Mouse (Mus musculus): Measurements from ENCODE around the gene Fmnl1. TPM values are rescaled to one million over a fixed set of nuclear protein-coding genes. Genes with fewer than 3 reads are reported as not detected.
A peak's percentile ranks its signal among the peaks of the same experiment; 100 is the strongest.

Fmnl1 gene
- polyA plus RNA-seq (2014; fragmentation: Nextera tagmentation; extraction: Ambion mirVana) = 4.3 and 5.2 TPM in 2 replicates

GRCm38 (mm10) chr11:103170494-103171285 is at the start of gene Fmnl1:
Fmnl1 (plus strand) TSS chr11:103171107.
- ATAC-seq (ENCODE audit: low FRiP score, low TSS enrichment) (peak; percentile 80; the same call in 1 of the 2 replicates), DNase-seq (peak; percentile 85)
- Histone ChIP-seq H3K4me1 (ENCODE audit: control insufficient read depth, insufficient read depth, low read length) (peaks cover 17% of the 10 kb centered on the region), H3K9ac (replicated peaks; ENCODE audit: low read length) (peak within 1 kb of the TSS; percentile 75), H3K4me2 (ENCODE audit: low read length) (peak within 1 kb of the TSS; percentile 78), H3K9me3 (ENCODE audit: control insufficient read depth, low read length) (no peaks in the 10 kb centered on the region), H3K27me3 (ENCODE audit: control insufficient read depth, insufficient read depth, low read length) (peaks cover 17% of the 10 kb centered on the region), H3K36me3 (ENCODE audit: control insufficient read depth, insufficient read depth, low read length) (no peaks in the 10 kb centered on the region), H3K4me3 (replicated peaks; ENCODE audit: low read depth, low read length) (peak within 1 kb of the TSS; percentile 67), H3K27ac (replicated peaks; ENCODE audit: low read depth, low read length) (peak within 1 kb of the TSS; percentile 63)
- WGBS = under 1% methylated on average over 74 of the region's 84 CpGs

GRCm38 (mm10) chr11:103131701-103132575 is 39.0 kb upstream of the Fmnl1 start, which contains the start of gene Hexim2:
Hexim2 (plus strand) TSS chr11:103132429.
- DNase-seq (peak; percentile 77), ATAC-seq (ENCODE audit: low FRiP score, low TSS enrichment) (peak; percentile 61)
- peaks cover 38% of the 10 kb centered on the region for H3K4me1 ChIP-seq (ENCODE audit: control insufficient read depth, insufficient read depth, low read length)
- peak within 1 kb of the TSS; percentile 98 for H3K27ac ChIP-seq (replicated peaks; ENCODE audit: low read depth, low read length)
- peak within 1 kb of the TSS; percentile 96 for H3K4me3 ChIP-seq (replicated peaks; ENCODE audit: low read depth, low read length)
- no peaks in the 10 kb centered on the region for H3K9me3 ChIP-seq (ENCODE audit: control insufficient read depth, low read length)
- H3K4me2 ChIP-seq (ENCODE audit: low read length) = peak within 1 kb of the TSS; percentile 90
- H3K9ac ChIP-seq (replicated peaks; ENCODE audit: low read length) = peak within 1 kb of the TSS; percentile 100
- WGBS = under 1% methylated on average over 39 of the region's 39 CpGs
- H3K36me3 ChIP-seq (ENCODE audit: control insufficient read depth, insufficient read depth, low read length) = no peaks in the 10 kb centered on the region
- no peaks in the 10 kb centered on the region for H3K27me3 ChIP-seq (ENCODE audit: control insufficient read depth, insufficient read depth, low read length)

GRCm38 (mm10) chr11:103132576-103133455 is 38.1 kb upstream of the Fmnl1 start:
- DNase-seq (peak; percentile 100), ATAC-seq (ENCODE audit: low FRiP score, low TSS enrichment) (peak; percentile 93)
- Histone ChIP-seq H3K36me3 (ENCODE audit: control insufficient read depth, insufficient read depth, low read length) (no peaks in the 10 kb centered on the region), H3K27ac (replicated peaks; ENCODE audit: low read depth, low read length) (peak overlapping the region; percentile 98), H3K27me3 (ENCODE audit: control insufficient read depth, insufficient read depth, low read length) (no peaks in the 10 kb centered on the region), H3K9me3 (ENCODE audit: control insufficient read depth, low read length) (no peaks in the 10 kb centered on the region), H3K4me1 (ENCODE audit: control insufficient read depth, insufficient read depth, low read length) (peaks cover 38% of the 10 kb centered on the region), H3K4me3 (replicated peaks; ENCODE audit: low read depth, low read length) (peak overlapping the region; percentile 96), H3K4me2 (ENCODE audit: low read length) (peak overlapping the region; percentile 90), H3K9ac (replicated peaks; ENCODE audit: low read length) (peak overlapping the region; percentile 100)
- under 1% methylated on average over 58 of the region's 58 CpGs for WGBS

GRCm38 (mm10) chr11:103133456-103134185 is 37.3 kb upstream of the Fmnl1 start:
- ATAC-seq (ENCODE audit: low FRiP score, low TSS enrichment) (no peak), DNase-seq (no peak)
- Histone ChIP-seq H3K4me3 (replicated peaks; ENCODE audit: low read depth, low read length) (peak overlapping the region; percentile 28), H3K27ac (replicated peaks; ENCODE audit: low read depth, low read length) (peak overlapping the region; percentile 80), H3K4me2 (ENCODE audit: low read length) (peak overlapping the region; percentile 61), H3K36me3 (ENCODE audit: control insufficient read depth, insufficient read depth, low read length) (peaks cover 2% of the 10 kb centered on the region), H3K27me3 (ENCODE audit: control insufficient read depth, insufficient read depth, low read length) (no peaks in the 10 kb centered on the region), H3K9ac (replicated peaks; ENCODE audit: low read length) (peak overlapping the region; percentile 52), H3K4me1 (ENCODE audit: control insufficient read depth, insufficient read depth, low read length) (peaks cover 38% of the 10 kb centered on the region), H3K9me3 (ENCODE audit: control insufficient read depth, low read length) (no peaks in the 10 kb centered on the region)
- WGBS = 49% methylated on average over 6 of the region's 6 CpGs

- H3K4me3 ChIP-seq (replicated peaks; ENCODE audit: low read depth, low read length) = no peak overlapping the region
- no peak overlapping the region for H3K9ac ChIP-seq (replicated peaks; ENCODE audit: low read length)
- H3K27ac ChIP-seq (replicated peaks; ENCODE audit: low read depth, low read length) = peak overlapping the region; percentile 80; the same call in 1 of the 2 replicates
- DNase-seq (no peak), ATAC-seq (ENCODE audit: low FRiP score, low TSS enrichment) (no peak)
- H3K4me1 ChIP-seq (ENCODE audit: control insufficient read depth, insufficient read depth, low read length) = peaks cover 38% of the 10 kb centered on the region
- no peaks in the 10 kb centered on the region for H3K27me3 ChIP-seq (ENCODE audit: control insufficient read depth, insufficient read depth, low read length)
- peak overlapping the region; percentile 61 for H3K4me2 ChIP-seq (ENCODE audit: low read length)
- no peaks in the 10 kb centered on the region for H3K9me3 ChIP-seq (ENCODE audit: control insufficient read depth, low read length)
- 82% methylated on average over 3 of the region's 3 CpGs for WGBS
- peaks cover 8% of the 10 kb centered on the region for H3K36me3 ChIP-seq (ENCODE audit: control insufficient read depth, insufficient read depth, low read length)
These were observed 36.7 kb upstream of the Fmnl1 start for GRCm38 (mm10) chr11:103134221-103134620.

GRCm38 (mm10) chr11:103136039-103136577 is 34.8 kb upstream of the Fmnl1 start:
- Histone ChIP-seq H3K4me2 (ENCODE audit: low read length) (no peak overlapping the region), H3K4me1 (ENCODE audit: control insufficient read depth, insufficient read depth, low read length) (peaks cover 29% of the 10 kb centered on the region), H3K9me3 (ENCODE audit: control insufficient read depth, low read length) (no peaks in the 10 kb centered on the region), H3K36me3 (ENCODE audit: control insufficient read depth, insufficient read depth, low read length) (peaks cover 11% of the 10 kb centered on the region), H3K4me3 (replicated peaks; ENCODE audit: low read depth, low read length) (no peak overlapping the region), H3K9ac (replicated peaks; ENCODE audit: low read length) (no peak overlapping the region), H3K27me3 (ENCODE audit: control insufficient read depth, insufficient read depth, low read length) (no peaks in the 10 kb centered on the region), H3K27ac (replicated peaks; ENCODE audit: low read depth, low read length) (no peak overlapping the region)
- no peak for ATAC-seq (ENCODE audit: low FRiP score, low TSS enrichment)
- 90% methylated on average over 8 of the region's 8 CpGs for WGBS
- no peak for DNase-seq

- H3K27me3 ChIP-seq (ENCODE audit: control insufficient read depth, insufficient read depth, low read length) = no peaks in the 10 kb centered on the region
- DNase-seq (no peak), ATAC-seq (ENCODE audit: low FRiP score, low TSS enrichment) (no peak)
- H3K9ac ChIP-seq (replicated peaks; ENCODE audit: low read length) = 0 out of 2 replicates have a peak overlapping the region, but pooled peaks have one; percentile 3
- H3K36me3 ChIP-seq (ENCODE audit: control insufficient read depth, insufficient read depth, low read length) = peaks cover 11% of the 10 kb centered on the region
- H3K9me3 ChIP-seq (ENCODE audit: control insufficient read depth, low read length) = no peaks in the 10 kb centered on the region
- H3K4me3 ChIP-seq (replicated peaks; ENCODE audit: low read depth, low read length) = no peak overlapping the region
- 85% methylated on average over 14 of the region's 14 CpGs for WGBS
- peaks cover 11% of the 10 kb centered on the region for H3K4me1 ChIP-seq (ENCODE audit: control insufficient read depth, insufficient read depth, low read length)
- no peak overlapping the region for H3K27ac ChIP-seq (replicated peaks; ENCODE audit: low read depth, low read length)
- H3K4me2 ChIP-seq (ENCODE audit: low read length) = no peak overlapping the region
These were observed 30.8 kb upstream of the Fmnl1 start for GRCm38 (mm10) chr11:103139951-103140762.

Measured in midbrain, embryonic 14.5 days (tissue).